ENCODE assay signal across 11 mouse cellular contexts in the genomic region with DNA sequence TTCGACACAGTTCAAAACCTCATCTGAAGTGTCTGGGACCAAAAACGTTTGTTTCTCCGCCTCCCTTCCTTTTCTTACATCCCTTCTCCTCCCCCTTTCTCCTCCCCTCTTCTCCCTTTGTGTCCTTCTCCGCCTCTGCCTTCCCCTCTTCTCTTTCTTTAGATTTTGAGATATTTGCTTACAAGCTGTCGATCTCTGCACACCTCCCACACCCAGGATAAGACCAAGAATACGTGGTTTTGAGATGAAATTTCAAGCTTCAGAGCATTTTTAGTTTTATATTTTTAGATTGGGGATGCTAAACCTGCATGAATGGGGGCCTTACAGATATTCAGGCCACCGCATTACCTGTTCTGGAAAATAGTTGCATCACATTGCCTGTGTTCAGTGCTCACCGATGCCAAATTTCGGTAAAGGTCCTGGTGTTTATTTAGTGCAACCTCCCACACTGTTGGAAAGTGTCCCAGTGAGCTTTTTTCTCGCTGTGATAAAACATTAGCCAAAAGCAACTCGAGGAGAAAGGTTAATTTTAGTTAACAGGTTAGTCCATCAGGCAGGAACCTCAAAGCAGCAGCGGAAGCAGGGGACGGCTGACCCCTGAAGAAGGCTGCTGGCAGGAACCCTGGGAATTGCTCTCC. TPM values are rescaled to one million over a fixed set of nuclear protein-coding genes. Genes with fewer than 3 reads are reported as not detected.
A peak's percentile ranks its signal among the peaks of the same experiment; 100 is the strongest.
DNase-seq lines count a peak whose midpoint lies in the region.
"Had no signal": no experiment of that assay in that cellular context is flagged by ENCODE, and none has a peak within 500 bp of the region (broad histone marks: within the 10 kb centered on the region; RNA-seq: fewer than 3 reads in every experiment).

No protein-coding gene starts in this region.

- peak; percentile 36 for DNase-seq in adrenal gland, postnatal 14 days
- no peak for DNase-seq in adrenal gland, postnatal 25 days
- DNase-seq in layer of hippocampus, adult 9-11 months: peak; percentile 45
- DNase-seq in layer of hippocampus, postnatal 10 days (ENCODE audit: low spot score in 2 of 2): no peak
- peak; percentile 75 for DNase-seq in kidney, postnatal 14 days
- DNase-seq in gastrocnemius, postnatal 10 days: no peak
- DNase-seq in spleen, adult 12 weeks (ENCODE audit: low spot score): no peak
- DNase-seq: embryo, embryonic 11 days; forebrain, postnatal 0 days; lung, embryonic 14.5 days had no signal

- no peak overlapping the region for H3K4me3 ChIP-seq in brown adipose tissue, adult 24 weeks (ENCODE audit: insufficient read depth, low read depth, low read length)

- H3K4me1 ChIP-seq in brown adipose tissue, adult 24 weeks (ENCODE audit: control insufficient read depth, insufficient read depth, insufficient read length, low read length): peaks cover 18% of the 10 kb centered on the region

- H3K27ac ChIP-seq in brown adipose tissue, adult 24 weeks (replicated peaks; ENCODE audit: low read depth, low read length): peak overlapping the region; percentile 90

RNA-seq across cellular contexts. Expression of a gene that starts 20.2 kb away (rescaled TPM):
- 140 and 148 TPM in 2 replicates for total RNA-seq in adrenal gland, postnatal 14 days (2021)
- 89.6 and 113 TPM in 2 replicates for total RNA-seq in adrenal gland, postnatal 25 days (2021)
- total RNA-seq in layer of hippocampus, postnatal 10 days (2021): 100 to 1,000 TPM in 1 of 2 experiments, 10 to 100 TPM in 1; 90.8 to 117 TPM
- polyA plus RNA-seq in brown adipose tissue, adult 24 weeks (2012; ENCODE audit: insufficient read depth, insufficient read length, missing spikeins): 69.7 and 110 TPM in 2 replicates
- 100 to 1,000 TPM; 207 to 241 TPM for total RNA-seq in gastrocnemius, postnatal 10 days (2021)

Comparison
In these comparisons a context has a peak if more than half of its experiments do, and no peak if none do; other contexts are left out.
1. DNase-seq: peak in adrenal gland, postnatal 14 days (single experiment), layer of hippocampus, adult 9-11 months (single experiment) and kidney, postnatal 14 days (single experiment); none in adrenal gland, postnatal 25 days (single experiment), layer of hippocampus, postnatal 10 days (0 of 2), gastrocnemius, postnatal 10 days (single experiment) and spleen, adult 12 weeks (single experiment).